Mouse (Mus musculus): ENCODE results near the gene Adipor1. TPM values are rescaled to one million over a fixed set of nuclear protein-coding genes. Genes with fewer than 3 reads are reported as not detected.

Gene Adipor1
- polyA plus RNA-seq (2016; fragmentation: Nextera tagmentation; extraction: Ambion mirVana): 61.1 and 65.1 TPM in 2 replicates

DNA sequence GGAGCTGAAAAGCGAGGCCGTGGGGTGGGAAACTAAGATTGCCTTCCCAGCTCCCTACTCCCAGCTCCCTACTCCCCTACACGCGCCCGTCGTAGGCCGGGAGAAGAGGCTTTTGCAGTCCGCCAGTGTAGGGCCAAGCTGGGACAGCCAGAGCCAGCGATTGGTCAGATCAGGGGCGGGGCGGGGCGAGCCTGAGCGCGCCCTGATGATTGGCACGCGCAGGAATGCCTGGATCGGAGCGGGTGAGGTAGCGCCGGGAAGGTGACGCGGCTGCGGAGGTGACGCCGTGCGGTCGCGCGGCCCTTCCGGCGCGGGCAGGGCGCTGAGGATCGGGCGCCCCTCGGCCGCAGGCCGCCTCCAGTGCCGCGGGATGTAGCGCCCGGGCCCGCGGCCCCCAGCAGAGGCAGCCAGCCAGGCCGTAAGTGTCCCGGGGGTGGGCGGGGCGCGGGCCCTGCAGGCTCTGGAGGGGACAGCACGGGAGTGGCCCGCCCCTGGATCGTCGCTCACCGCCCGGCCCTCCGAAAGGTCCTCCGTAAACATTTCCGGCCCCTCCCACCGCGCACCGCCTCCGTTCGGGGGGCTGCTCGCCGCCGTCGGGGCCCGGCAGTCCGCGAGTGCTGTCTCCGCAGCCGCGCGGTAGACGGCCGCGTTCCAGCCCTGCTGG is at the start of gene Adipor1:
Gene Adipor1 (plus strand): TSS at position 211 of the 664 bp plus-strand sequence.
- under 1% methylated on average over 58 of the region's 77 CpGs for WGBS
- no peaks in the 10 kb centered on the region for H3K27me3 ChIP-seq
- peak; percentile 100 for ATAC-seq (ENCODE audit: low FRiP score)

DNA sequence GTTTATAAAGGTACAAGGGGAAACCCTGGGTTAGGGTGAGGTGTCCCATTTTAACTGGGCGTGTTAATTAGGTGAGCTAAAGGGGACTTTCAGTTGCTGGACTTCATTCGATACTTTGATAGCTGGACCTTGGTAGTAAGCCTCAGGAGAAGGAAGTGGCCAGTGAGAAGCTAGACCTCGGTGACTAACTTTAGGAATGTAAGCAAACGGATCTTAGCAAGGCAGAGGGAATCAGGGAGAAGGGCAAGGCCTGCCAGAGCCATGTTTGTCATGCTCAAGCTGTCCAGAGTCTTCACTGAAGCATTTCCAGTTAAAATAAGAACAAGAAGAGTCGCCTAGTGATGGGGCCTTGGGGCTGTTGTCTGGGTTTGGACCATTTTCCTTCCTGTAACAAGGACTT is 49.7 kb upstream of the Adipor1 start:
- H3K4me2 ChIP-seq: no peak overlapping the region
- WGBS: 68% methylated on average over 5 of the region's 5 CpGs
- no peaks in the 10 kb centered on the region for H3K36me3 ChIP-seq (replicated peaks)
- no peak for ATAC-seq (ENCODE audit: low FRiP score)
- H3K4me1 ChIP-seq: peaks cover 12% of the 10 kb centered on the region
- H3K27me3 ChIP-seq: no peaks in the 10 kb centered on the region; the same call in 1 of the 2 replicates
- H3K9ac ChIP-seq: no peak overlapping the region
- no peak overlapping the region for H3K4me3 ChIP-seq (replicated peaks)
- H3K27ac ChIP-seq: no peak overlapping the region
- H3K9me3 ChIP-seq: no peaks in the 10 kb centered on the region

More for the DNA sequence above, at the start of gene Adipor1:
- Histone ChIP-seq H3K27ac (peak within 1 kb of the TSS; percentile 93), H3K4me2 (peak within 1 kb of the TSS; percentile 67), H3K9ac (peak within 1 kb of the TSS; percentile 89), H3K9me3 (no peaks in the 10 kb centered on the region), H3K36me3 (replicated peaks) (peaks cover 9% of the 10 kb centered on the region), H3K4me1 (peaks cover 38% of the 10 kb centered on the region), H3K4me3 (replicated peaks) (peak within 1 kb of the TSS; percentile 94)

DNA sequence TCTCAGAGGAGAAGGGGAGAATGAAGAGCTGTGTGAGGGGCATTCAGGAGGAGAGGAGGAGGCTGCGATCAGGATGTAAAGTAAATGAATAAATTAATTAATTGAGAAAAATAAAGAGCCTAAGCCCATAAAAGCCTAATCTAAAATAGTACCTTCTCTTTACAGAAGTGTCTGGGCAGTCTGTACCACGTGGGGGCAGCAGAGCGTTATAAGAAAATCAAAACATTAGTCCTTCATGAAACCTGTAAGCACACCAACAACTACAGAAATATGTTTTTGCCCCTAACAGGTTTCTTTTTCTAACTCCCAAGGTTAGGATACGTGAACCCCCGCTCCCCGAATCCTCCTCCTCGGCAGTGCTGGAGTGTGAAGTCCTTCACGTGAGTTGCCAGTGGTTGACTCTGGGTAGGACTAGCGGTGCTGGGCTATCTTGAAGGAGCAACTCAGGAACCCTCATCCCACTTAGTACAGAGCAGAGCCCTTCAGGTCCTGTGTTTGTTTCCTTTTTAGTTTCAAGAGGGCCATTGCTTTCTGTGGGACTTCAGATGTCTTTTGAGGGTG is 46.3 kb upstream of the Adipor1 start:
- H3K9ac ChIP-seq: no peak overlapping the region
- H3K9me3 ChIP-seq: no peaks in the 10 kb centered on the region
- WGBS: 57% methylated on average over 9 of the region's 9 CpGs
- H3K4me1 ChIP-seq: no peaks in the 10 kb centered on the region
- no peaks in the 10 kb centered on the region for H3K36me3 ChIP-seq (replicated peaks)
- H3K4me3 ChIP-seq (replicated peaks): no peak overlapping the region
- ATAC-seq (ENCODE audit: low FRiP score): no peak
- H3K27ac ChIP-seq: no peak overlapping the region
- H3K27me3 ChIP-seq: no peaks in the 10 kb centered on the region; the same call in 1 of the 2 replicates
- no peak overlapping the region for H3K4me2 ChIP-seq

DNA sequence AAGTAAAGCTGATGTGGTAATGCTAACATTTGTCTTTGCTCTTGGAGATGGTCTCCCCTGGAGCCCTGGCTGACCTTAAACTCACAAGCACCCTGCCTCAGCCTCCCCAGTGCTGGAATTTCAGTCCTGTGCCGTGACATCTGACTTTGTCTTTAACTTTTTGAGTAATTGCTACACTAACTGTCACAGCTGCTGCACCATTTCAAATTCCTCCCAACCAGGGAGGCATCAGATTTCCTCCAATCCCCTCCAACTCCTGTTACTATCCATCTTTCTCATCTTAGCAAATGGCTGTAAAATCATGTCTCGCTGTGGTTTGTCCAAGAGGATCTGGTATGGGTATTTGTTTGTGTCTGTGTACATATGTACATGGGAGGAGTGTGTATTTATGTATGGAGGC is 41.1 kb upstream of the Adipor1 start:
- 68% methylated on average over 2 of the region's 2 CpGs for WGBS
- H3K4me1 ChIP-seq: no peaks in the 10 kb centered on the region

DNA sequence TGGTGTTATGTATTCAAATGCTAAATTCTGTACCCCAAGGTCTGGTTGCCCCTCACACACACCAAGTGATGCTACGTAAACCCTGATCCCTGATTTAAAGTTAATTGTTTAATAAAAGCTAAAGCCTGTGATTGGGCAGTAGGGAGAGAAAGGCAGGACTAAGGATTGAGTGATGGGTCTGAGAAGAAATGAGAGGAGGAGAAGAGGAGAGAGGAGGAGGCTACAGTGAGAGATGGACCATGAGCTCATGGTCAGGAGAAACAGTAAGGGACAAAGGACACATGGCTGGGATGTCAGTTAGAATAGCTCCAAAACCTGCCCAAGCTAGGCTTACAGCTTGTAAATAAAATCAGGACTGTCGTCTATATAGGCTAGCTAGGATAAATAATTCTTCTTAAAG is 34.1 kb upstream of the Adipor1 start:
- H3K9ac ChIP-seq: no peak overlapping the region
- H3K36me3 ChIP-seq (replicated peaks): no peaks in the 10 kb centered on the region
- no peaks in the 10 kb centered on the region for H3K27me3 ChIP-seq
- peaks cover 8% of the 10 kb centered on the region for H3K4me1 ChIP-seq
- 84% methylated on average over 2 of the region's 2 CpGs for WGBS
- ATAC-seq (ENCODE audit: low FRiP score): no peak
- no peak overlapping the region for H3K4me3 ChIP-seq (replicated peaks)
- H3K4me2 ChIP-seq: no peak overlapping the region
- no peak overlapping the region for H3K27ac ChIP-seq
- H3K9me3 ChIP-seq: peaks cover 3% of the 10 kb centered on the region; the same call in 1 of the 2 replicates

More for the DNA sequence above, 41.1 kb upstream of the Adipor1 start:
- Histone ChIP-seq H3K4me2 (no peak overlapping the region), H3K4me3 (replicated peaks) (no peak overlapping the region), H3K9ac (no peak overlapping the region), H3K27ac (no peak overlapping the region), H3K27me3 (no peaks in the 10 kb centered on the region), H3K9me3 (no peaks in the 10 kb centered on the region), H3K36me3 (replicated peaks) (no peaks in the 10 kb centered on the region)
- ATAC-seq (ENCODE audit: low FRiP score): no peak

DNA sequence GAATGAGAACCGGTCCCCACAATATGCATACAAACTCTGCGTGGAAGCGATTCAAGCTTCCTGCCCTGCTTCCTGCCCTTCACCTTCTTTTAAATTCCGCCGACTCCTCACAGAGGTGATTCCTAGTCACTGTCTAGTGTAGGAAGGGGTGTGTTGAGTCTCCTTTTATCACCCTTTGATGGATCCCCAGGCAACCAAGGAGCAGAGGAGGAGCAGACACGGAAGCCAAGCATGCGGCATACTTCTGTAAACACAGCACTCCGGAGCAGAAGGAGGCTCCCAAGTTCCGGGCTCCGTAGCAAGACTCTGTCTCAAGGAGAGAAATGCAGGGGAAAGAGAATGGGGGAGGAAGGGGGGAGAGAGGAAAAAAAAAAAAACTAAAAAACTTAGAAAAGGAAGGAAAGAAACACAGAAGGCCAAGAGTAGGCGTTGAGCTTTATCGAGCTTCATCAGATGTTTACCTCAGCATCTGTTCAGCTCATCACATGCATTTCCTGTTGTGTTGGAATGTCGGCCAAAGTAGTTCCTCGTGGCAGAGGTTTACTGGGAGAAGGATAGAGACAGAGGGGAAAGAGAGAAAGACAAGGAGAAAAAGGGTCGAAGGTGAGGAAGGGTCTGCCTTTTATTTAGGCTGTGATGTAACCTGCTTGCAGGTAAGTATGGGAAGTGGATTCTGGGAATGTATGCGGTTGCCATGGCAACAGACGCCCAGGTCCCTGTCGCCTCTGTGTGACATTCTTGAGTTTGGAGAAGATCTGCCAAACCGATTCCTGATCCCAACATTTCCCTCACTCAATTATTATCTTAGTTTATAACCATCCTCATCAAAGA is 33.2 kb upstream of the Adipor1 start:
- ATAC-seq (ENCODE audit: low FRiP score): no peak
- Histone ChIP-seq H3K4me2 (peak overlapping the region; percentile 46), H3K27me3 (no peaks in the 10 kb centered on the region), H3K4me3 (replicated peaks) (peak overlapping the region; percentile 17), H3K9me3 (peaks cover 3% of the 10 kb centered on the region; the same call in 1 of the 2 replicates), H3K27ac (no peak overlapping the region), H3K9ac (no peak overlapping the region), H3K4me1 (peaks cover 8% of the 10 kb centered on the region), H3K36me3 (replicated peaks) (no peaks in the 10 kb centered on the region)
- WGBS: 20% methylated on average over 19 of the region's 19 CpGs

DNA sequence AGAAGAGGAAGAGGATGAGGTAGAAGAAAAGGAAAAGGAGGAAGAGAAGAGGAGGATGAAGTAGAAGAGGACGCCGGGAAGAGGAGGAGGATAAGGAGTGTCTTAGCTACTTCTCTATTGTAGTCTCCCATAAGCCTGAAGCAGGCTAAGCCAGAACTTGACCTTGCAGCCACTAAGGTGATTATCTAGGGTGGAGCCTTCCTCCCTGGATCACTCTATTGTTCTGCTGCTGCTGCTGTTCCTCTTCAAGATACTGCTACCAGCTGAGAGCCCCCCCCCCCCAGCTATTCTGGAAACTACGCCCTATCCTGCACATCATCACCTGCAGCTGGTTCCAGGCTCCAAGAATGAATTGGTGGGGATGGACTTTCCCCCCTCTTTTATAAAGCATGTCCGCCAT is 30.6 kb upstream of the Adipor1 start:
- Histone ChIP-seq H3K4me2 (no peak overlapping the region), H3K27ac (no peak overlapping the region), H3K9me3 (peaks cover 3% of the 10 kb centered on the region; the same call in 1 of the 2 replicates), H3K4me3 (replicated peaks) (no peak overlapping the region), H3K9ac (no peak overlapping the region), H3K36me3 (replicated peaks) (no peaks in the 10 kb centered on the region), H3K4me1 (peaks cover 8% of the 10 kb centered on the region), H3K27me3 (no peaks in the 10 kb centered on the region)
- WGBS: 85% methylated on average over 4 of the region's 4 CpGs
- ATAC-seq (ENCODE audit: low FRiP score): no peak

DNA sequence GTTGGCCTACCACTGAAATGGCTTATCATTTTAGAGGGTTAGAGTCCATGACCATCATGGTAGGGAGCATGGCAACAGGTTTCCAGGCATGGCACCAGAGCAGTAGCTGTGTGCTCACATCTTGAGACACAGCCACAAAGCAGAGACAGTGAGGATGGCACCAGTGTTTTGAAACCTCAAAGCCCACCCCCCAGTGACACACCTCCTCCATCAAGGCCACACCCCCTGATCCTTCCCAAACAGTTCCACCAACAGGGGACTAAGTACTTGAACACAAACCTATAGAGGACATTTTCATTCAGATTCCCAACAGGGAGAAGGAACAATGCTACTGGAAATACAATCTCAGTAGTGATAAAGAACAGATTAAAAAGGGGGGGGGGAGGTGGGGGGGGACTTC is 30.0 kb upstream of the Adipor1 start:
- Histone ChIP-seq H3K9ac (no peak overlapping the region), H3K4me3 (replicated peaks) (no peak overlapping the region), H3K27ac (no peak overlapping the region), H3K9me3 (peaks cover 3% of the 10 kb centered on the region; the same call in 1 of the 2 replicates), H3K27me3 (no peaks in the 10 kb centered on the region), H3K4me1 (peaks cover 8% of the 10 kb centered on the region), H3K36me3 (replicated peaks) (no peaks in the 10 kb centered on the region), H3K4me2 (no peak overlapping the region)
- ATAC-seq (ENCODE audit: low FRiP score): no peak

DNA sequence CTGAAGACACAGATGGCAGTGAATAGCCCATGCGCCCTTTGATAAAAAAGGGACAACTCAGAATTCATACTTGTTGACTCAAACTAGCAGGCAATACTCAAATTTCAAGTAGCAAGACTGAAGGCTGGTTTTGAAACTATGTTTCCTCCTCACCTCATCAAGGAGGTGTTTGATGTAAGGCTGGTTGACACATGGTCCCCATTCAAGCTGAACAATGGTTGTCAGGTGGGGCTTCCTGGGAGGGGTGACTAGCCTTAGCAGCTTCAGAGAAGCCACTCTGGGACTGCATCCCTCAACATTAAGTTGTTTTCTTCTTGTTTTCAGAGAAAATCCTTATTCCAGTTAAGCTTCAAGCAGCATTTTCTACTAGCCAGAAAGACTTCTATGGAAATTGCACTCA is 29.5 kb upstream of the Adipor1 start, which contains the start of gene 4933406M09Rik:
Gene 4933406M09Rik (plus strand): TSS at position 275 of the 400 bp plus-strand sequence.
- H3K4me1 ChIP-seq: peaks cover 8% of the 10 kb centered on the region
- no peak for ATAC-seq (ENCODE audit: low FRiP score)
- H3K4me2 ChIP-seq: no peak within 1 kb of the TSS
- peaks cover 3% of the 10 kb centered on the region; the same call in 1 of the 2 replicates for H3K9me3 ChIP-seq
- H3K27ac ChIP-seq: no peak within 1 kb of the TSS
- no peak within 1 kb of the TSS for H3K9ac ChIP-seq
- no peaks in the 10 kb centered on the region for H3K27me3 ChIP-seq
- no peak within 1 kb of the TSS for H3K4me3 ChIP-seq (replicated peaks)
- H3K36me3 ChIP-seq (replicated peaks): no peaks in the 10 kb centered on the region
- WGBS: 89% methylated on average over 1 of the region's 1 CpGs

DNA sequence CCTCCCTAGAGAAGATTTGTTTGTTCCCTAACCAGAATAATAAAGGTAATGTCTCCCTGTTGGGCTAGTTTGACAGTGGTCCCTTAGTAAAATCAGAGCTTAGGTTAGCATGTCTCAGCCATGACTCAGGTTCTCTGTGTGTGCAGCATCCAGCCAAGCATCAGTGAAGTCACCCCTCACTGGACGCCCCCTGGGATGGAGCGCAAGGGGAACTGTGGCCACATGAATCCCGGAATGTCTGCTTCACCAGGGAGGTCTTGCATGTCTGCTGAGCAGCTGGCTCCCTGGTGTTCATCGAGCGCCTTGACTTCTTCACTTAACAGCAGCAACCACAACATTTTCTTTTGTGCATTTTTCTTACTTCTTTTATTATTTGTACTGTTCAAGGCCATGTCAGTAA is 21.4 kb upstream of the Adipor1 start:
- 54% methylated on average over 5 of the region's 5 CpGs for WGBS

DNA sequence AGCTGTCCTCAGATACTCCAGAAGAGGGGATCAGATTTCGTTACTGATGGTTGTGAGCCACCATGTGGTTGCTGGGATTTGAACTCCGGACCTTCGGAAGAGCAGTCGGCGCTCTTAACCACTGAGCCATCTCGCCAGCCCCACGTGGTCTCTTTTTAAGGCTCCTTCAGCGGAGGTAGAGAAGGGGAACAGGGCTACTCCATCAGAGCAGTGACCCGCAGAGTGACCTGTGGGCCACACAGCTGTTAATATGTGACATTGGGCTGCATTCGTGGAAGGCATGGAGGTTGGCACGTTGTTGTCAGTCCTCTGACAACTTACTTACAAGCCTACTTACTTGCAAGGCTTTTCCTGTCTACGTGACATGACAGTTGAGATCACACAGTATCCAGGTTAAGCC is 17.0 kb upstream of the Adipor1 start:
- no peak for ATAC-seq (ENCODE audit: low FRiP score)
- Histone ChIP-seq H3K4me1 (no peaks in the 10 kb centered on the region), H3K9me3 (no peaks in the 10 kb centered on the region), H3K36me3 (replicated peaks) (no peaks in the 10 kb centered on the region), H3K9ac (no peak overlapping the region), H3K27ac (no peak overlapping the region), H3K27me3 (no peaks in the 10 kb centered on the region; the same call in 1 of the 2 replicates), H3K4me2 (no peak overlapping the region), H3K4me3 (replicated peaks) (no peak overlapping the region)
- 87% methylated on average over 12 of the region's 12 CpGs for WGBS

More for the DNA sequence above, 21.4 kb upstream of the Adipor1 start:
- Histone ChIP-seq H3K4me2 (no peak overlapping the region), H3K27ac (no peak overlapping the region), H3K27me3 (no peaks in the 10 kb centered on the region; the same call in 1 of the 2 replicates), H3K4me3 (replicated peaks) (no peak overlapping the region), H3K4me1 (no peaks in the 10 kb centered on the region), H3K9ac (0 out of 2 replicates have a peak overlapping the region, but pooled peaks have one; percentile 7), H3K9me3 (no peaks in the 10 kb centered on the region), H3K36me3 (replicated peaks) (no peaks in the 10 kb centered on the region)
- no peak for ATAC-seq (ENCODE audit: low FRiP score)

DNA sequence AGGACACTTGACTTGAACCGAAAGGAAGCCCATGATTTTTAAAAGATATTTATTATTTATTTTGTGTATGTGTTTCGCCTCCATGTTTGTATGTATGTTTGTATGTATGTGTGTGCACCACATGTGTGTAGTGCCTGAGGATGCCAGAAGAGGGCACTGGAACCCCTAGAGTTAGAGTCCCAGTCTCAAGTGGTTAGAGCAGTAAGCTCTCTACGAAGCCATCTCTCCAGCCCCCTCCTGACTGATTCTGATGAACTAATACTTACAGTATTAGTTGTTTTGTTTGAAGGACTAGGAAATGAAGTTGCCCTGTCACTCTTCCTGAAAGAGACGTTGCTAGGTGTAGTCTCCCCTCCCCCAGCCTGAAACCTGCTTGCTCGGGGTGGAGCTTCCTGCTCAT is 15.4 kb upstream of the Adipor1 start:
- H3K9ac ChIP-seq: no peak overlapping the region
- no peak overlapping the region for H3K4me2 ChIP-seq
- no peak overlapping the region for H3K4me3 ChIP-seq (replicated peaks)
- no peaks in the 10 kb centered on the region for H3K9me3 ChIP-seq
- H3K27ac ChIP-seq: no peak overlapping the region
- no peak for ATAC-seq (ENCODE audit: low FRiP score)
- 51% methylated on average over 5 of the region's 5 CpGs for WGBS
- H3K36me3 ChIP-seq (replicated peaks): no peaks in the 10 kb centered on the region
- H3K27me3 ChIP-seq: no peaks in the 10 kb centered on the region
- no peaks in the 10 kb centered on the region for H3K4me1 ChIP-seq
